Mouse (Mus musculus): ENCODE data around the gene Lce6a.

Gene Lce6a

GRCm38 (mm10) chr3:92621560-92621959, at the start of gene Lce6a:
Gene Lce6a, minus strand, starts transcription at chr3:92621660.
- no peak for DNase-seq (ENCODE audit: low spot score)

GRCm38 (mm10) chr3:92670215-92670614, 48.8 kb upstream of the Lce6a start, which contains the start of gene Lce1a2:
Gene Lce1a2, minus strand, starts transcription at chr3:92670315.
- DNase-seq (ENCODE audit: low spot score), result no peak

- no peak for DNase-seq (ENCODE audit: low spot score)
Measured at GRCm38 (mm10) chr3:92656826-92657225, 35.4 kb upstream of the Lce6a start, which contains the start of gene Lce1b. Gene Lce1b, minus strand, starts transcription at chr3:92656926.

- DNase-seq (ENCODE audit: low spot score), result no peak
Measured at GRCm38 (mm10) chr3:92648207-92648606, 26.7 kb upstream of the Lce6a start, which contains the start of gene Lce1a1. Gene Lce1a1, minus strand, starts transcription at chr3:92648307.

GRCm38 (mm10) chr3:92639854-92640253, 18.4 kb upstream of the Lce6a start:
- DNase-seq (ENCODE audit: low spot score), result no peak

- DNase-seq (ENCODE audit: low spot score), result no peak
Measured at GRCm38 (mm10) chr3:92638653-92638991, 17.2 kb upstream of the Lce6a start.

GRCm38 (mm10) chr3:92637745-92638652, 16.5 kb upstream of the Lce6a start:
- no peak for DNase-seq (ENCODE audit: low spot score)

GRCm38 (mm10) chr3:92609804-92610203, 11.7 kb downstream of the Lce6a start:
- no peak for DNase-seq (ENCODE audit: low spot score)

GRCm38 (mm10) chr3:92607392-92607791, 14.1 kb downstream of the Lce6a start, which contains the start of gene 2210017I01Rik:
Gene 2210017I01Rik, minus strand, starts transcription at chr3:92607492.
- no peak for DNase-seq (ENCODE audit: low spot score)

GRCm38 (mm10) chr3:92602169-92602568, 19.3 kb downstream of the Lce6a start:
- DNase-seq (ENCODE audit: low spot score), result no peak

- DNase-seq (ENCODE audit: low spot score), result no peak
Measured at GRCm38 (mm10) chr3:92600456-92600855, 21.0 kb downstream of the Lce6a start.

- no peak for DNase-seq (ENCODE audit: low spot score)
Measured at GRCm38 (mm10) chr3:92599973-92600372, 21.5 kb downstream of the Lce6a start.

GRCm38 (mm10) chr3:92598429-92598828, 23.0 kb downstream of the Lce6a start:
- no peak for DNase-seq (ENCODE audit: low spot score)

GRCm38 (mm10) chr3:92588858-92589257, 32.6 kb downstream of the Lce6a start, which contains the start of gene Smcp:
Gene Smcp, minus strand, starts transcription at chr3:92588997.
- DNase-seq (ENCODE audit: low spot score), result no peak

- no peak for DNase-seq (ENCODE audit: low spot score)
Measured at GRCm38 (mm10) chr3:92587190-92587589, 34.3 kb downstream of the Lce6a start.

GRCm38 (mm10) chr3:92585055-92585454, 36.4 kb downstream of the Lce6a start:
- no peak for DNase-seq (ENCODE audit: low spot score)

GRCm38 (mm10) chr3:92583164-92583826, 38.2 kb downstream of the Lce6a start:
- DNase-seq (ENCODE audit: low spot score), result no peak

GRCm38 (mm10) chr3:92579508-92579907, 42.0 kb downstream of the Lce6a start:
- no peak for DNase-seq (ENCODE audit: low spot score)

- no peak for DNase-seq (ENCODE audit: low spot score)
Measured at GRCm38 (mm10) chr3:92578652-92579413, 42.6 kb downstream of the Lce6a start.

GRCm38 (mm10) chr3:92573449-92574041, 47.9 kb downstream of the Lce6a start, which contains the start of gene Ivl:
Gene Ivl, minus strand, starts transcription at chr3:92573735.
- DNase-seq (ENCODE audit: low spot score), result no peak

- no peak for DNase-seq (ENCODE audit: low spot score)
Measured at GRCm38 (mm10) chr3:92572514-92573155, 48.8 kb downstream of the Lce6a start.

Measured in ovary, postnatal 10 days (tissue).